Mouse (Mus musculus) CH12.LX (cell line): ENCODE results near the gene Sec24a. TPM values are rescaled to one million over a fixed set of nuclear protein-coding genes. Genes with fewer than 3 reads are reported as not detected.
"Not testable (repeated sequence)": the region's sequence is repeated elsewhere in the genome, so short reads cannot be mapped to it uniquely, and the experiment has no call there.

Source experiments
- DNase-seq: peaks from one replicate; pipeline ENCODE4 v3.0.0-alpha.2; 2013; ENCODE audit errors: extremely low read depth
- H3K27ac ChIP-seq: 2 replicates; pipeline ENCODE4 v1.5.1; 2012; ENCODE audit warnings: low read depth, mild to moderate bottlenecking, control low read depth, moderate library complexity; ENCODE audit not compliant: insufficient read depth
- H3K27me3 ChIP-seq: replicated peaks from 2 replicates; pipeline ENCODE3; 2012; ENCODE audit warnings: inconsistent platforms
- H3K36me3 ChIP-seq, 2 experiments: replicated peaks in 1 of 2; 2 replicates each; pipeline versions ENCODE3 to v1.6.1; 2012; ENCODE audit warnings: inconsistent platforms in 1 of 2, low read length in 1 of 2, mild to moderate bottlenecking in 1 of 2, mixed read lengths in 1 of 2, moderate library complexity in 1 of 2; ENCODE audit not compliant: control insufficient read depth in 1 of 2, insufficient read depth in 1 of 2
- H3K4me1 ChIP-seq, 2 experiments: 2 replicates each; pipeline ENCODE4 v1.6.1; 2012; ENCODE audit warnings: inconsistent platforms in 1 of 2, moderate library complexity in 1 of 2; ENCODE audit not compliant: insufficient read depth in 2 of 2, control insufficient read depth in 1 of 2
- H3K4me2 ChIP-seq: 2 replicates; pipeline ENCODE4 v1.6.1; 2012; ENCODE audit warnings: low read depth, mild to moderate bottlenecking, control low read depth; ENCODE audit not compliant: poor library complexity, insufficient read depth, severe bottlenecking
- H3K4me3 ChIP-seq, 3 experiments: fragments of 150-350 bp in 1 of 3; sonication (generic) in 1 of 3; replicated peaks in 1 of 3; 2 replicates each; pipeline versions ENCODE3 to v1.5.1; 2011 to 2012; ENCODE audit warnings: low read depth in 2 of 3, low read length in 2 of 3, mild to moderate bottlenecking in 2 of 3, moderate library complexity in 2 of 3, control low read depth in 1 of 3, improper control_type of control experiment in 1 of 3, inconsistent platforms in 1 of 3, mixed read lengths in 1 of 3; ENCODE audit not compliant: poor library complexity in 1 of 3
- H3K79me2 ChIP-seq: replicated peaks from 2 replicates; pipeline ENCODE4 v1.6.1; 2012; ENCODE audit warnings: mild to moderate bottlenecking, moderate library complexity; ENCODE audit not compliant: control insufficient read depth, poor library complexity, insufficient read depth, severe bottlenecking; ENCODE audit errors: extremely low read depth
- H3K9ac ChIP-seq: 2 replicates; pipeline ENCODE4 v1.6.1; 2012; ENCODE audit warnings: low read depth, mild to moderate bottlenecking, control low read depth, moderate library complexity; ENCODE audit not compliant: insufficient read depth
- H3K9me3 ChIP-seq: replicated peaks from 2 replicates; pipeline ENCODE3; 2012; ENCODE audit warnings: low read length, inconsistent platforms, mixed read lengths
- CHD1 ChIP-seq: IDR thresholded peaks from 2 replicates; pipeline ENCODE4 v1.6.1; 2012; ENCODE audit warnings: low read depth, low read length, improper control_type of control experiment, inconsistent platforms
- CTCF ChIP-seq, 2 experiments: IDR thresholded peaks in 1 of 2; conservative IDR thresholded peaks in 1 of 2; 2 replicates each; pipeline ENCODE4 v1.5.1; 2011 to 2012; ENCODE audit warnings: low read depth in 2 of 2, low read length in 2 of 2, improper control_type of control experiment in 1 of 2, inconsistent platforms in 1 of 2, mild to moderate bottlenecking in 1 of 2, moderate library complexity in 1 of 2
- E2F4 ChIP-seq: IDR thresholded peaks from 2 replicates; pipeline ENCODE4 v1.6.1; 2011; ENCODE audit warnings: low read depth, low read length, improper control_type of control experiment; ENCODE audit not compliant: insufficient replicate concordance
- ETS1 ChIP-seq: conservative IDR thresholded peaks from 2 replicates; pipeline ENCODE4 v1.6.1; 2012; ENCODE audit warnings: low read depth, mild to moderate bottlenecking, inconsistent platforms, low read length, improper control_type of control experiment, moderate library complexity
- IRF4 ChIP-seq: IDR thresholded peaks from 2 replicates; pipeline ENCODE4 v1.6.1; 2014; ENCODE audit warnings: low read depth, mild to moderate bottlenecking, inconsistent platforms, low read length, improper control_type of control experiment
- NRF1 ChIP-seq: IDR thresholded peaks from 2 replicates; pipeline ENCODE4 v1.6.1; 2014; ENCODE audit warnings: low read depth, mild to moderate bottlenecking, inconsistent platforms, low read length, improper control_type of control experiment, moderate library complexity
- POLR2A ChIP-seq: IDR thresholded peaks from 2 replicates; pipeline ENCODE4 v1.6.1; 2011; ENCODE audit warnings: low read depth, mild to moderate bottlenecking, improper control_type of control experiment, low read length
- RAD21 ChIP-seq: IDR thresholded peaks from 2 replicates; pipeline ENCODE4 v1.6.1; 2011; ENCODE audit warnings: low read depth, mild to moderate bottlenecking, low read length, improper control_type of control experiment, moderate library complexity
- SMC3 ChIP-seq: IDR thresholded peaks from 2 replicates; pipeline ENCODE4 v1.6.1; 2011; ENCODE audit warnings: low read depth, low read length, improper control_type of control experiment
- TCF12 ChIP-seq: IDR thresholded peaks from 2 replicates; pipeline ENCODE4 v1.6.1; 2014; ENCODE audit warnings: low read depth, mild to moderate bottlenecking, inconsistent platforms, low read length, improper control_type of control experiment
- USF2 ChIP-seq: conservative IDR thresholded peaks from 2 replicates; pipeline ENCODE4 v1.6.1; 2011; ENCODE audit warnings: low read depth, low read length, improper control_type of control experiment
- ZMIZ1 ChIP-seq: IDR thresholded peaks from 2 replicates; pipeline ENCODE4 v1.6.1; 2012; ENCODE audit warnings: low read depth, mild to moderate bottlenecking, inconsistent platforms, low read length, improper control_type of control experiment
- dilution Hi-C: fragments of 300-500 bp; cut with MboI; formaldehyde crosslinking; loops from 2 replicates; pipeline ENCODE4 v1.14.3; 2020; ENCODE audit warnings: low sequenced_read_pairs; ENCODE audit not compliant: extremely low pct_unique_long_range_greater_than_20kb, extremely low pct_ligation_motif_present
- in situ Hi-C: fragments of 300-500 bp; cut with MboI; formaldehyde crosslinking; loops from 3 replicates; pipeline ENCODE4 v1.14.3; 2019; ENCODE audit warnings: low sequenced_read_pairs, low pct_ligation_motif_present, low pct_unique_long_range_greater_than_20kb, mixed read lengths
- polyA plus RNA-seq: library from polyadenylated mRNA; unstranded; fragments of >175 nt; gene quantifications from 2 replicates; pipeline ENCODE4 v1.2.1, GENCODE M21; 2012; ENCODE audit warnings: low read depth; ENCODE audit not compliant: insufficient read length
- total RNA-seq, 2 experiments: library from RNA; depleted of rRNA; stranded (reverse); fragments of 300-350 nt in 1 of 2; fragments of >200 nt in 1 of 2; gene quantifications; 2 replicates each; pipeline ENCODE4 v1.2.3; 2012 to 2014

The Sec24a gene
- total and polyA plus RNA-seq, 3 experiments = 5.5 to 16.8 (median 6.3) TPM

- no peak overlapping the region for H3K4me2 ChIP-seq
- no peaks in the 10 kb centered on the region for H3K27me3 ChIP-seq
- H3K79me2 ChIP-seq = peaks cover 9% of the 10 kb centered on the region
- no peaks in the 10 kb centered on the region for H3K9me3 ChIP-seq
- in situ Hi-C loops = no loop called here
- no peaks in the 10 kb centered on the region for H3K4me1 ChIP-seq
- dilution Hi-C loops = no loop called here
- peaks cover 50 to 82% of the 10 kb centered on the region in 2 experiments for H3K36me3 ChIP-seq
- no peak for TF ChIP-seq POLR2A
- no peak for TF ChIP-seq CTCF (conservative IDR thresholded peaks at IDR 0.05 in 1 of 2, IDR thresholded peaks at IDR 0.05 in 1 of 2; ENCODE audit: low read depth in 2 of 2, low read length in 2 of 2)
- TF ChIP-seq ZMIZ1 = no peak
- TF ChIP-seq USF2 = no peak
- no peak for TF ChIP-seq IRF4
- no peak for TF ChIP-seq TCF12
- H3K4me3 ChIP-seq = no peak overlapping the region
- DNase-seq = no peak
- no peak overlapping the region for H3K27ac ChIP-seq
- H3K9ac ChIP-seq = no peak overlapping the region
These were observed 24.6 kb downstream of the Sec24a start for GRCm38 (mm10) chr11:51738651-51739403.

GRCm38 (mm10) chr11:51734218-51734617 is 29.2 kb downstream of the Sec24a start:
- H3K9ac ChIP-seq, H3K9me3 ChIP-seq, in situ Hi-C loops, H3K79me2 ChIP-seq, H3K4me3 ChIP-seq, H3K27me3 ChIP-seq, H3K4me2 ChIP-seq, DNase-seq, H3K4me1 ChIP-seq, H3K27ac ChIP-seq, dilution Hi-C loops: not testable (repeated sequence)
- peaks cover 50 to 84% of the 10 kb centered on the region in 2 experiments for H3K36me3 ChIP-seq

GRCm38 (mm10) chr11:51732883-51733282 is 30.6 kb downstream of the Sec24a start:
- DNase-seq = no peak
- Histone ChIP-seq H3K79me2 (peaks cover 5% of the 10 kb centered on the region), H3K9me3 (no peaks in the 10 kb centered on the region), H3K27me3 (no peaks in the 10 kb centered on the region), H3K9ac (no peak overlapping the region), H3K36me3 (peaks cover 49 to 76% of the 10 kb centered on the region in 2 experiments), H3K4me1 (peaks cover 0 to 2% of the 10 kb centered on the region in 2 experiments; a peak in 1 of 4 replicates), H3K4me2 (no peak overlapping the region), H3K27ac (no peak overlapping the region), H3K4me3 (no peak overlapping the region)
- dilution Hi-C loops = no loop called here
- in situ Hi-C loops = no loop called here
- TF ChIP-seq E2F4 = no peak
- TF ChIP-seq CHD1 = no peak
- TF ChIP-seq SMC3 = no peak
- no peak for TF ChIP-seq ETS1
- TF ChIP-seq NRF1 = no peak
- TF ChIP-seq RAD21 = no peak
